Mouse (Mus musculus): ENCODE data around the gene Galntl6. TPM values are rescaled to one million over a fixed set of nuclear protein-coding genes. Genes with fewer than 3 reads are reported as not detected.

Galntl6 gene
- polyA plus RNA-seq, 1 experiment from 2014 or later, result 0.21 TPM

DNA sequence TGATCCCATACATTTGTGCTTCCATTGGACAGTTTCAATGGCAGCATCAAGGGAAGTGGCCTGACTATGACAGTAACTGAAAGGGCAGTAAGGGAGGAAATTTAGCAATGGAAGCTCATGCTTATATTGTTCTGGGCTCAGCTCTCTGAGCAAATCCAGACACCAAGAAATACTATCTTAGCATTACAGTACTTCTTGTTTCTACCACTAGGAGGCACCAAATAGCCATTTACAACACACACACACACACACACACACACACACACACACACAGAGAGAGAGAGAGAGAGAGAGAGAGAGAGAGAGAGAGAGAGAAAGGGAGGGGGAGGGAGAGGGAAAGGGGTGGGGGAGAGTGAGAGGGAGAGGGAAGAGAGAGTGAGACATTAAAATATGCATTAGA, 1023.6 kb downstream of the Galntl6 start:
- Histone ChIP-seq H3K9me3 (replicated peaks; ENCODE audit: control insufficient read depth, low read length) (no peaks in the 10 kb centered on the region; the same call in 1 of the 2 replicates), H3K27me3 (ENCODE audit: control insufficient read depth, insufficient read depth, low read length) (no peaks in the 10 kb centered on the region), H3K4me1 (ENCODE audit: control insufficient read depth, insufficient read depth, low read length) (no peaks in the 10 kb centered on the region), H3K4me2 (no peak overlapping the region), H3K9ac (ENCODE audit: low read depth, low read length) (no peak overlapping the region), H3K4me3 (ENCODE audit: low read depth, low read length) (no peak overlapping the region), H3K36me3 (ENCODE audit: control insufficient read depth, insufficient read depth, low read length) (no peaks in the 10 kb centered on the region), H3K27ac (ENCODE audit: low read depth, low read length) (no peak overlapping the region)
- no peak for ATAC-seq (replicated peaks; ENCODE audit: insufficient number of reproducible peaks, low FRiP score, low TSS enrichment)

DNA sequence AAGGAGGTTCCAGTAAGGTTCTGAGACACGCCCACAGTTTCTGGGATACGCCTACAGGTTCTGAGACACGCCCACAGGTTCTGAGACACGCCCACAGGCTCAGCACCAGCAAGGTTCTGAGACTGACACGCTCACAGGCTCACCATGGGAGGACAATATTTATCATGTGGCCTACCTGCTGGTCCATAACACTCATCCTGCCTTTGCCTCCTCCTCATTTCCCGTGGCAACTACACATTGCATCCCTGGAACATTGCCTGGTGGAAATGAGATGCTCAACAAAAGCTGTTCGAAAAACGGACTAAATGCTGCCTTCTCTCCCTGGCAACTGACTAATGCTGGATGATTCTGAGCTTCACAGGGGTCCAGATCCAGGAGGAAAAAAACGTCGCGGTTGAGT, 1033.0 kb downstream of the Galntl6 start:
- no peak for ATAC-seq (replicated peaks; ENCODE audit: insufficient number of reproducible peaks, low FRiP score, low TSS enrichment)
- Histone ChIP-seq H3K9ac (ENCODE audit: low read depth, low read length) (no peak overlapping the region), H3K4me3 (ENCODE audit: low read depth, low read length) (no peak overlapping the region), H3K4me2 (no peak overlapping the region), H3K4me1 (ENCODE audit: control insufficient read depth, insufficient read depth, low read length) (no peaks in the 10 kb centered on the region), H3K9me3 (replicated peaks; ENCODE audit: control insufficient read depth, low read length) (no peaks in the 10 kb centered on the region), H3K36me3 (ENCODE audit: control insufficient read depth, insufficient read depth, low read length) (no peaks in the 10 kb centered on the region), H3K27me3 (ENCODE audit: control insufficient read depth, insufficient read depth, low read length) (no peaks in the 10 kb centered on the region), H3K27ac (ENCODE audit: low read depth, low read length) (no peak overlapping the region)
- 67% methylated on average over 11 of the region's 11 CpGs for WGBS (ENCODE audit: insufficient replicate concordance)

DNA sequence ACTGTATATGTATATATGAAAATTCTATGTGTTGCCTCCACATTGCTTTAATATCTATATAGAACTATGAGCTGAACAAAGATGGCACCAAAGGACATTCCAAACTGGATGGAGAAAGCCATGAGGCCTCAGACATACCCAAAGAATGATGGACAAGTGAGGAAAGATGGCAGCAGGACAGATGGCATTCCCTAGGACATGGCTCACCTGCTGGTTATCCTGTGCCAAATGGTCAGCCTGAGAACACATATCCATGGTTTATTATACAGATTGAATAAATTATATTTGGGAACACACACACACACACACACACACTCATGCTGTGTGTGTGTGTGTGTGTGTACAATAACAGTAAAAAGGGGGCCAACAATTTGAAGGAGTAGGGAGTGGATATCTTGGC, 1063.4 kb downstream of the Galntl6 start:
- no peak for ATAC-seq (replicated peaks; ENCODE audit: insufficient number of reproducible peaks, low FRiP score, low TSS enrichment)
- no peak overlapping the region for H3K9ac ChIP-seq (ENCODE audit: low read depth, low read length)
- H3K36me3 ChIP-seq (ENCODE audit: control insufficient read depth, insufficient read depth, low read length), result no peaks in the 10 kb centered on the region
- no peaks in the 10 kb centered on the region for H3K9me3 ChIP-seq (replicated peaks; ENCODE audit: control insufficient read depth, low read length)
- H3K27me3 ChIP-seq (ENCODE audit: control insufficient read depth, insufficient read depth, low read length), result no peaks in the 10 kb centered on the region
- no peak overlapping the region for H3K4me3 ChIP-seq (ENCODE audit: low read depth, low read length)
- no peak overlapping the region for H3K27ac ChIP-seq (ENCODE audit: low read depth, low read length)
- H3K4me2 ChIP-seq, result no peak overlapping the region
- H3K4me1 ChIP-seq (ENCODE audit: control insufficient read depth, insufficient read depth, low read length), result no peaks in the 10 kb centered on the region

DNA sequence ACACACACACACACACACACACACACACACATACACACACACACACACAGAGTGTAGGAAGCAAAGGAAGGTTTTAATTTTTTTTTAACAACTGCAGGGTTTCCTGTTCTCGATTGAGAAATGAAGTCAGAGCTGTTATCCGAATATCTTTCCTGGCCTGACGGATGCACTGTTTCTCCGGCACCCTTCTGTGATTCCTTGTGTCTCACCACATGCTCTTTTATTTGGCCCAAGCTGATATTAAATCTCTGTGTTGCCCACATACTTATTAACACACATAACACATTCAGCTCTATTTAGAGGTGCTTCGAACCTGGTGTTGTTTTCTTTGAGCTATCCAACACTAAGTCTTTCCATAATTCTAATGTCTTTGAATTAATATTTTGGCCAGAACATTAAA, 1069.0 kb downstream of the Galntl6 start:
- Histone ChIP-seq H3K9me3 (replicated peaks; ENCODE audit: control insufficient read depth, low read length) (no peaks in the 10 kb centered on the region), H3K4me2 (no peak overlapping the region), H3K27ac (ENCODE audit: low read depth, low read length) (no peak overlapping the region), H3K9ac (ENCODE audit: low read depth, low read length) (no peak overlapping the region), H3K4me1 (ENCODE audit: control insufficient read depth, insufficient read depth, low read length) (no peaks in the 10 kb centered on the region), H3K36me3 (ENCODE audit: control insufficient read depth, insufficient read depth, low read length) (no peaks in the 10 kb centered on the region), H3K27me3 (ENCODE audit: control insufficient read depth, insufficient read depth, low read length) (no peaks in the 10 kb centered on the region), H3K4me3 (ENCODE audit: low read depth, low read length) (no peak overlapping the region)
- no peak for ATAC-seq (replicated peaks; ENCODE audit: insufficient number of reproducible peaks, low FRiP score, low TSS enrichment)
- 60% methylated on average over 5 of the region's 5 CpGs for WGBS (ENCODE audit: insufficient replicate concordance)

DNA sequence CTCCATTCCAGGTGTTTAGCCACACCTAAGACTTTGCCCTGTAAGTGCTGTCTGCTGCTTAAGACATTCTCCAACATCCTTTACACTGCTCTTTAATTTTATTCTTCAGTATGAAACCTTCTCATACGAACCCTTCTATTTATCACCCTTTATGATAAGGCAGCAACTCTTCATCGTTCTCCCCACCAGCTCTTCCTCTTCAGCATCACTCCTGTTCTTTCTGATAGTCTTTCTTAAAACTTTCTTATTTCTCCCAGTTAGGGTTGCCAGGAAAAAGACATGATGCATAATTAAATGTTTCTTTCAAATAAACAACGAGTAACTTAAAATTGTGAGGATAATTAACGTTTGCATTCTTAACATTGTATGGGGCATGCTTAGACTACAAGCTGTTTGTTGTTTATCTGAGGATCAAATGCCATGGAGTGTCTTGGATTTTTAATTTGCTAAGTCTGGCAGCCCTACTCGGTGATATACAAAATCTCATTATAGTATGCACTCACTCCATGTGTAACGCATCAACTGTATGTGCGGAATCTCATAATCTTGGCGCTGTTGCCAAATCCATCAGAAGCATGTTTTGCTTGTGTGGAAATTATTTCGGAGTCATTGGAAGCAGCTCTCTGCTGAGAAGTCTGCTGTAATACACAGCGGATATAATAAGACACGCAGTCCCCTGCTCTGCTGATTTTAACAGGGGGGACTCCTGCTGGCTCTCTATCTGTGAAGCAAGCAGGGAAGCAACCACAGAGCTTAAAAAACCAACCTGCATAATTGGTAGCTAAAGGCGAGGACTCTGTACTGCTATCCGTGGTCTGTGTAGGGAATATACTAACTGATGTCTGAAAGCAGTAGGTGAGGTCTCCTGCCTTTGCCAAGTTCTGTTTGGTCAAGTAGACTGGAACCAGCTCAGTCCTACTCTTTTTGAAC, 1069.7 kb downstream of the Galntl6 start:
- no peak overlapping the region for H3K9ac ChIP-seq (ENCODE audit: low read depth, low read length)
- H3K9me3 ChIP-seq (replicated peaks; ENCODE audit: control insufficient read depth, low read length), result no peaks in the 10 kb centered on the region
- 62% methylated on average over 13 of the region's 13 CpGs for WGBS (ENCODE audit: insufficient replicate concordance)
- H3K4me3 ChIP-seq (ENCODE audit: low read depth, low read length), result no peak overlapping the region
- no peak overlapping the region for H3K27ac ChIP-seq (ENCODE audit: low read depth, low read length)
- no peak overlapping the region for H3K4me2 ChIP-seq
- H3K36me3 ChIP-seq (ENCODE audit: control insufficient read depth, insufficient read depth, low read length), result no peaks in the 10 kb centered on the region
- ATAC-seq (replicated peaks; ENCODE audit: insufficient number of reproducible peaks, low FRiP score, low TSS enrichment), result no peak
- no peaks in the 10 kb centered on the region for H3K4me1 ChIP-seq (ENCODE audit: control insufficient read depth, insufficient read depth, low read length)
- no peaks in the 10 kb centered on the region for H3K27me3 ChIP-seq (ENCODE audit: control insufficient read depth, insufficient read depth, low read length)

DNA sequence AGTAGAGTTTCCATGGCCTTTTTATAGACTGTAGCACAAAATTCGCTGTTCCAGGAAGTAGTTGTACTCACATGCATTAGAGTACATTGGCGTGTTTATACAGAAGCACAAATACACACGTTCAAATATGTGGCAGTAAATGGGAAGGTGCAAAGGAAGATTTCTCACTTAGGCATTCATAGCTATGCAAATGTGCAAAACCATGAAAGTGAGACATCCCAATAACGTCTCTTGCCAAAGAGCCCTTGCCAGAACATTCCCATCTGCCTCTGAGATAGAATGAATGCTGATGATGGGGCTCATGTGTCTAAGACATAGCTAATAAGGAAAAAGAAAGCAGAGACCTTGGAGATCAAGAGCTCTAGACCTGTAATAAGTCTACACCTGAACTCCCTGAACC, 1071.0 kb downstream of the Galntl6 start:
- Histone ChIP-seq H3K9me3 (replicated peaks; ENCODE audit: control insufficient read depth, low read length) (no peaks in the 10 kb centered on the region), H3K27ac (ENCODE audit: low read depth, low read length) (no peak overlapping the region), H3K9ac (ENCODE audit: low read depth, low read length) (no peak overlapping the region), H3K36me3 (ENCODE audit: control insufficient read depth, insufficient read depth, low read length) (no peaks in the 10 kb centered on the region), H3K27me3 (ENCODE audit: control insufficient read depth, insufficient read depth, low read length) (no peaks in the 10 kb centered on the region), H3K4me1 (ENCODE audit: control insufficient read depth, insufficient read depth, low read length) (no peaks in the 10 kb centered on the region), H3K4me3 (ENCODE audit: low read depth, low read length) (no peak overlapping the region), H3K4me2 (no peak overlapping the region)
- no peak for ATAC-seq (replicated peaks; ENCODE audit: insufficient number of reproducible peaks, low FRiP score, low TSS enrichment)
- WGBS (ENCODE audit: insufficient replicate concordance), result 77% methylated on average over 4 of the region's 4 CpGs

DNA sequence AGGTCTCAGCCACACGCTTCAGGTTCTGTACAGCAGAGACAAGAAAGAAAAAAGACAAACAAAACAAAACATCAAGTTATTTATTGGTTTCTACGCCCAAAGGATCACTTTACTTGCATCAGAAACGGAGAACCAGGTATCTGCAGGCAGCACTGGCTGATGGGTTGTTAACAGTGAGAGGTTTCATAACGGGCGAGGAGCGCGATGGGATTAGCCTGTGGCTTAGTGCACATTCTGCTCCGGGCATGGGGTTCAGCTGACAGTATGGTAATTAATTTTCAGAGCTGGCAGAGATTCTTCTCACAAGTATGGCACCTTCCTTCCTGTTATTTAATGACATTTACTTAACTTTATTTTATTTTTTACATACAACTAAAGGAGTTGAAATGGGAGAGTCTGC, 1075.1 kb downstream of the Galntl6 start:
- no peak for ATAC-seq (replicated peaks; ENCODE audit: insufficient number of reproducible peaks, low FRiP score, low TSS enrichment)
- no peaks in the 10 kb centered on the region for H3K27me3 ChIP-seq (ENCODE audit: control insufficient read depth, insufficient read depth, low read length)
- 63% methylated on average over 8 of the region's 8 CpGs for WGBS (ENCODE audit: insufficient replicate concordance)
- H3K4me3 ChIP-seq (ENCODE audit: low read depth, low read length), result no peak overlapping the region
- peak overlapping the region; percentile 37 for H3K4me2 ChIP-seq
- H3K9me3 ChIP-seq (replicated peaks; ENCODE audit: control insufficient read depth, low read length), result no peaks in the 10 kb centered on the region
- H3K9ac ChIP-seq (ENCODE audit: low read depth, low read length), result no peak overlapping the region
- H3K27ac ChIP-seq (ENCODE audit: low read depth, low read length), result no peak overlapping the region
- H3K4me1 ChIP-seq (ENCODE audit: control insufficient read depth, insufficient read depth, low read length), result no peaks in the 10 kb centered on the region
- H3K36me3 ChIP-seq (ENCODE audit: control insufficient read depth, insufficient read depth, low read length), result no peaks in the 10 kb centered on the region

DNA sequence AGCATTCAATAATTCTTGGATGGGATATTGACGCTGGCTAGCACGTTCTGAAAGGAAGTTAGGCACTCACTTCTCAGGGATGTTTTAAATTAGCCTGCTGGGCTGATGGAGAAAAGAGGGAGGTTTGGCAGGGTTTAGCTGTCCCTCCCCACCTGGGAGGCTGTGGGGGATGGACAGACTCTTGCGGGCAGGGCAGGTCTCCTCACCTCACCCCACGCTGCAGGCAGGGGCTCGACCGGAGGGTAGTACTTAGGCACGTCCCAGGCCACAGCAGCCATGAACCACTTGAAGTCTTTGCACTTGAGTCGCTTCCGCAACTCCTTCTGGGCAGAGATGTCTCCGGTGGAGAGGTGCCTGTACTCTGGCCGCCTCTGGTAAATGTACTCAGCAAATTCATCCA, 1075.5 kb downstream of the Galntl6 start:
- Histone ChIP-seq H3K9me3 (replicated peaks; ENCODE audit: control insufficient read depth, low read length) (no peaks in the 10 kb centered on the region), H3K4me3 (ENCODE audit: low read depth, low read length) (no peak overlapping the region), H3K36me3 (ENCODE audit: control insufficient read depth, insufficient read depth, low read length) (no peaks in the 10 kb centered on the region), H3K4me2 (peak overlapping the region; percentile 37), H3K27me3 (ENCODE audit: control insufficient read depth, insufficient read depth, low read length) (no peaks in the 10 kb centered on the region), H3K4me1 (ENCODE audit: control insufficient read depth, insufficient read depth, low read length) (no peaks in the 10 kb centered on the region), H3K9ac (ENCODE audit: low read depth, low read length) (no peak overlapping the region), H3K27ac (ENCODE audit: low read depth, low read length) (no peak overlapping the region)
- WGBS (ENCODE audit: insufficient replicate concordance), result 46% methylated on average over 11 of the region's 11 CpGs
- ATAC-seq (replicated peaks; ENCODE audit: insufficient number of reproducible peaks, low FRiP score, low TSS enrichment), result no peak

DNA sequence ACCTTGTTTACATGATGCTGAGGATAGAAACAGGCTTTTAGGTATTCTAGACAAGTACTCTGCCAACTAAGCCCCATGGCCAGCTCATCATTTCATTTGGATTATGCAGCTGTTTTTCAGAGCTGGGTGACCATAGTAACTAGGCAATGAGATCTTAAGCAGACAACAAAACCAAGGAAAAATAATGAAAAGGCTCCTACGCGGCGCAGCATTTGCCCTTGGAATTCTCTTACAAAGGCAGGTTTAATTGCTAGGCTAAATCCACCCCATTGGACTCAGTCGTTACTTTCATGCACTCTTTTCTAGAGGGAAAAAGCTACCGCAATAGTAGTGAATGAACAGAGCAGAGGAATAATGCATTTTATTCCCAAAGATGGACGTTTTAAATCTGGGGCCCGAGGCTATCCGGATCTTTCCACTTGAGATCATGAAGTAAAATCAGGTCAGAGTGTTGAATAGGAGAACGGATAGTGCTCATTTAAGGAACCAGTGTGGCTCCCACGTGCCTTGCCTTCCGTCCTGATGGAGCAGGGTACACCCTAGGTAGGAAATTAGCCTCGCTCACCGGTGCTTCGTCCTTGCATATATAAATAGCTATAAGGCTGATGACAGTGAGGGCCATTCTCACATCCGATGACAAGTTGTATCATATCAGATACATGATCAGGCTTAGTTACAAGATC, 1076.1 kb downstream of the Galntl6 start:
- H3K4me3 ChIP-seq (ENCODE audit: low read depth, low read length), result no peak overlapping the region
- ATAC-seq (replicated peaks; ENCODE audit: insufficient number of reproducible peaks, low FRiP score, low TSS enrichment), result no peak
- no peaks in the 10 kb centered on the region for H3K9me3 ChIP-seq (replicated peaks; ENCODE audit: control insufficient read depth, low read length)
- 86% methylated on average over 15 of the region's 15 CpGs for WGBS (ENCODE audit: insufficient replicate concordance)
- H3K4me1 ChIP-seq (ENCODE audit: control insufficient read depth, insufficient read depth, low read length), result no peaks in the 10 kb centered on the region
- no peak overlapping the region for H3K27ac ChIP-seq (ENCODE audit: low read depth, low read length)
- H3K4me2 ChIP-seq, result no peak overlapping the region
- no peak overlapping the region for H3K9ac ChIP-seq (ENCODE audit: low read depth, low read length)
- H3K36me3 ChIP-seq (ENCODE audit: control insufficient read depth, insufficient read depth, low read length), result no peaks in the 10 kb centered on the region
- H3K27me3 ChIP-seq (ENCODE audit: control insufficient read depth, insufficient read depth, low read length), result no peaks in the 10 kb centered on the region

All from heart, embryonic 11.5 days (tissue).